Mouse (Mus musculus) embryo, embryonic 10 days (tissue): Measurements from ENCODE around the gene Prlhr.

Source experiments
- DNase-seq: peaks from one replicate; pipeline ENCODE4 v3.0.0-alpha.2; 2015; ENCODE audit warnings: low spot score

The Prlhr gene

DNA sequence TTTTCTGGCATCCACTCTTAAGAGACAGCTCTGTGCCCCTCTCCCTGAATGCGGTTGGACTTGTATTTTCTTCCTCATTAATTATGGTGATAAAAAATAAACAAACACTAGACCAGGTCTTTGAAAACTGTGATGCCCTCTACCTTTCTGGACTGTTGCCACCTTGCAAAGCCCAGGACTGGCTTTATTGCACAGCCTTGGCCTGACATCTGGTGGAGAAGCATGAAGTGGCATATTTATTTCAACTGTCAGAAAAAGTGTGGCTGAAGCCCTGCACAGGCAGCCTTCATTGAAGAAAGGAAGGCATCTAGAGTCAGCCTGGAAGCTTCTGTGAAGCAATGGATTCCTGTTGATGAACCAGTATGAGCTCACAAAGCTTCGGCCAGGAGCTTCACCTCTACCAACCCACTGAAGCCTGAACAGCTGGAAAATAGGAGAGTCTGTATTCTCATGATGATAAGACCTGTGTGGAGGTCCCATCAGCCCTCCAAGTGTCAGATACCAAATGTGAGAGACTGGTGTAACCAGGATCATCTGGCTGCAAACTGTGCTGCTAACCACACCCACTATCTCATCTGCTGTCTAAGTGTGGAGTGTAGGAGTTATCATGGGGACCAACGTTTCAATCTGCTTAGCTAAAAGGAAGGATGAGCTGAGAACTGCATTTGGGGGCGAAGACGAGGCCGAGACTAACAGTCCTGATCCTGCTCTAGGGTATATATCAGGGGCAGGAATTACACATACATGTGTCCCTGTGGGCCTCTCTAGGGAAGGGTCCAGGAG, 35.6 kb downstream of the Prlhr start:
- no peak for DNase-seq

- peak; percentile 69 for DNase-seq
Measured at GRCm38 (mm10) chr19:60417611-60418010, 50.5 kb downstream of the Prlhr start.
